Mouse (Mus musculus): ENCODE measurements at regions not wholly inside any gene's neighbourhood (a gene's known extent, or its start where the extent isn't known, plus 50 kb on each side); places are given as distances from the start of the nearest gene placed in this dataset.

DNA sequence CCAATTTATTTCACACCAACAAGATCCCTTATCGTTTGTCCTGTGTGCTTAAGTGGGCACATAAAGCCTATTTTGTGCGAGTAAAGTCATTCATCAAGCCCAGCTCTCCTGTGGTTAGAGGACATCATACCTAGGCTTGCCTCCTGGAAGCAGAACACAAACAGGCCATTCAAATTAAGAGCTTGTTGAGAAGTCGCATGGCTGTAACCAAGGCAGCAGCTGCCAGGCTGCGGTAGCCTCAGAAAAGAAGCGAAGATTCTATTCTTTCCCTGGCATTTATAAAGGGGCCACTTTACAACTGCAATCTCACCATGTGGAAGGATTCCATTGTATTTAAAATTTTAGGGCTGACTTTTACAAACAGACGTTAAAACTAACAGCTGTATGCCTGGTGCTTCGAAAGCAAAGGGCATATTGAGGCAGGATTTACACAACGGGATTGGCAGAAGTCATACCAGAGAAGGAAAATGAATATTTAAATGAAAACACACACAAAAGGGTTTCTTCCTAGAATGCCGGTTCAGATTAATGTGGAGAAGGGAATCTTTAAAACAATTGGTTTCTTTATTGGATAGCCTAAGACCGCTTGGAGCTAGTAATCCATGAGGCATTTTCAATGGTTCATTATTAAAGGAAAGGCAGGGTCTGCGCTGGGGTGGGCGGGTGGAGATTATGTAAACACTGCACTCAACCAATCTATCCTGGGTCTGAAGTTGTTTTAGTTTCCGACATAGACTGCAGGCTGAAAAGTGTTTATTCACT lies 366.6 kb downstream of the Sfmbt2 start:
- Histone ChIP-seq H3K4me3 (ENCODE audit: low read length) (no peak overlapping the region), H3K9me3 (ENCODE audit: low read length) (no peaks in the 10 kb centered on the region), H3K4me1 (ENCODE audit: insufficient read depth, low read length) (no peaks in the 10 kb centered on the region), H3K27me3 (ENCODE audit: insufficient read depth, low read length) (no peaks in the 10 kb centered on the region), H3K4me2 (replicated peaks; ENCODE audit: low read depth, low read length) (no peak overlapping the region; the same call in 1 of the 2 replicates), H3K9ac (replicated peaks; ENCODE audit: low read length) (no peak overlapping the region), H3K27ac (ENCODE audit: low read length) (no peak overlapping the region), H3K36me3 (ENCODE audit: insufficient read depth, low read length) (no peaks in the 10 kb centered on the region)
- ATAC-seq (ENCODE audit: low FRiP score, low TSS enrichment): no peak
- 35% methylated on average over 13 of the region's 13 CpGs for WGBS

GRCm38 (mm10) chr2:10737458-10737775 lies 367.1 kb downstream of the Sfmbt2 start:
- H3K9ac ChIP-seq (replicated peaks; ENCODE audit: low read length): no peak overlapping the region
- ATAC-seq (ENCODE audit: low FRiP score, low TSS enrichment): no peak
- WGBS: 67% methylated on average over 9 of the region's 9 CpGs
- H3K36me3 ChIP-seq (ENCODE audit: insufficient read depth, low read length): no peaks in the 10 kb centered on the region
- H3K27ac ChIP-seq (ENCODE audit: low read length): no peak overlapping the region
- H3K9me3 ChIP-seq (ENCODE audit: low read length): no peaks in the 10 kb centered on the region
- no peaks in the 10 kb centered on the region for H3K27me3 ChIP-seq (ENCODE audit: insufficient read depth, low read length)
- no peak overlapping the region for H3K4me3 ChIP-seq (ENCODE audit: low read length)
- H3K4me1 ChIP-seq (ENCODE audit: insufficient read depth, low read length): no peaks in the 10 kb centered on the region
- no peak overlapping the region; the same call in 1 of the 2 replicates for H3K4me2 ChIP-seq (replicated peaks; ENCODE audit: low read depth, low read length)

- Histone ChIP-seq H3K4me3 (ENCODE audit: low read length) (no peak overlapping the region), H3K27me3 (ENCODE audit: insufficient read depth, low read length) (no peaks in the 10 kb centered on the region), H3K36me3 (ENCODE audit: insufficient read depth, low read length) (no peaks in the 10 kb centered on the region), H3K9me3 (ENCODE audit: low read length) (no peaks in the 10 kb centered on the region), H3K9ac (replicated peaks; ENCODE audit: low read length) (no peak overlapping the region), H3K27ac (ENCODE audit: low read length) (no peak overlapping the region), H3K4me2 (replicated peaks; ENCODE audit: low read depth, low read length) (no peak overlapping the region), H3K4me1 (ENCODE audit: insufficient read depth, low read length) (no peaks in the 10 kb centered on the region)
- 52% methylated on average over 7 of the region's 7 CpGs for WGBS
- no peak for ATAC-seq (ENCODE audit: low FRiP score, low TSS enrichment)
Observed at GRCm38 (mm10) chr2:10745127-10745526, 374.8 kb downstream of the Sfmbt2 start.

DNA sequence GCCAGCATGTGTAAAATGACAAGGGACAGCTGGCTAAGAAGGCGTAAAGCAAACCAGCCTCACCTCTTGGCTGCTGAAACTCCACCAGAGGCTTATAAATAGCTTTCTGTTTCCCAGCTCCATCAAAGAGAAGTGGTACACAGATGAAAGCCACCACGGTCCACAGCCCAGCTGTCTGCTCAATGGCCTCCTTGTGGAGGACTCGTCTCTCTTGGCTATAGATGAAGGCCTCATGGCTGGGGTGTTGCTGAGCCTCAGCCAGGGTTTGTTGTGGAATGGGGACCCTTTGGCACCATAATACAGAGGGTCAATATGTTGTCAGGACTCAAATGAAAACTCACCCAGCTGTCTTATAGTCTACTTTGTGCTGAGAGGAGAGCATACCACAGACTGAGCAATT lies 385.1 kb downstream of the Sfmbt2 start:
- Histone ChIP-seq H3K4me3 (ENCODE audit: low read length) (no peak overlapping the region), H3K27ac (ENCODE audit: low read length) (no peak overlapping the region), H3K36me3 (ENCODE audit: insufficient read depth, low read length) (no peaks in the 10 kb centered on the region), H3K9me3 (ENCODE audit: low read length) (no peaks in the 10 kb centered on the region), H3K9ac (replicated peaks; ENCODE audit: low read length) (no peak overlapping the region), H3K4me1 (ENCODE audit: insufficient read depth, low read length) (no peaks in the 10 kb centered on the region), H3K4me2 (replicated peaks; ENCODE audit: low read depth, low read length) (no peak overlapping the region), H3K27me3 (ENCODE audit: insufficient read depth, low read length) (no peaks in the 10 kb centered on the region)
- WGBS: 38% methylated on average over 3 of the region's 3 CpGs
- ATAC-seq (ENCODE audit: low FRiP score, low TSS enrichment): peak; percentile 61; the same call in 1 of the 2 replicates

GRCm38 (mm10) chr2:10757202-10757840 lies 387.0 kb downstream of the Sfmbt2 start:
- Histone ChIP-seq H3K27me3 (ENCODE audit: insufficient read depth, low read length) (no peaks in the 10 kb centered on the region), H3K9ac (replicated peaks; ENCODE audit: low read length) (no peak overlapping the region), H3K9me3 (ENCODE audit: low read length) (no peaks in the 10 kb centered on the region), H3K4me2 (replicated peaks; ENCODE audit: low read depth, low read length) (no peak overlapping the region), H3K4me1 (ENCODE audit: insufficient read depth, low read length) (no peaks in the 10 kb centered on the region), H3K27ac (ENCODE audit: low read length) (no peak overlapping the region), H3K4me3 (ENCODE audit: low read length) (no peak overlapping the region), H3K36me3 (ENCODE audit: insufficient read depth, low read length) (no peaks in the 10 kb centered on the region)
- 32% methylated on average over 8 of the region's 8 CpGs for WGBS
- ATAC-seq (ENCODE audit: low FRiP score, low TSS enrichment): peak; percentile 46; the same call in 1 of the 2 replicates

GRCm38 (mm10) chr2:10757886-10758285 lies 387.6 kb downstream of the Sfmbt2 start:
- H3K4me1 ChIP-seq (ENCODE audit: insufficient read depth, low read length): no peaks in the 10 kb centered on the region
- no peak overlapping the region for H3K4me3 ChIP-seq (ENCODE audit: low read length)
- H3K9ac ChIP-seq (replicated peaks; ENCODE audit: low read length): no peak overlapping the region
- 83% methylated on average over 1 of the region's 1 CpGs for WGBS
- H3K9me3 ChIP-seq (ENCODE audit: low read length): no peaks in the 10 kb centered on the region
- H3K36me3 ChIP-seq (ENCODE audit: insufficient read depth, low read length): no peaks in the 10 kb centered on the region
- no peak overlapping the region for H3K27ac ChIP-seq (ENCODE audit: low read length)
- H3K4me2 ChIP-seq (replicated peaks; ENCODE audit: low read depth, low read length): no peak overlapping the region
- ATAC-seq (ENCODE audit: low FRiP score, low TSS enrichment): no peak
- H3K27me3 ChIP-seq (ENCODE audit: insufficient read depth, low read length): no peaks in the 10 kb centered on the region

- no peak overlapping the region for H3K27ac ChIP-seq (ENCODE audit: low read length)
- no peaks in the 10 kb centered on the region for H3K4me1 ChIP-seq (ENCODE audit: insufficient read depth, low read length)
- WGBS: 76% methylated on average over 4 of the region's 4 CpGs
- H3K9me3 ChIP-seq (ENCODE audit: low read length): no peaks in the 10 kb centered on the region
- no peaks in the 10 kb centered on the region for H3K27me3 ChIP-seq (ENCODE audit: insufficient read depth, low read length)
- no peak for ATAC-seq (ENCODE audit: low FRiP score, low TSS enrichment)
- no peaks in the 10 kb centered on the region for H3K36me3 ChIP-seq (ENCODE audit: insufficient read depth, low read length)
- no peak overlapping the region for H3K4me3 ChIP-seq (ENCODE audit: low read length)
- H3K9ac ChIP-seq (replicated peaks; ENCODE audit: low read length): no peak overlapping the region
- H3K4me2 ChIP-seq (replicated peaks; ENCODE audit: low read depth, low read length): no peak overlapping the region
Observed at GRCm38 (mm10) chr2:10762236-10762635, 391.9 kb downstream of the Sfmbt2 start.

GRCm38 (mm10) chr2:10783071-10783470 lies 388.8 kb upstream of the Prkcq start:
- no peaks in the 10 kb centered on the region for H3K9me3 ChIP-seq (ENCODE audit: low read length)
- H3K27me3 ChIP-seq (ENCODE audit: insufficient read depth, low read length): no peaks in the 10 kb centered on the region
- H3K9ac ChIP-seq (replicated peaks; ENCODE audit: low read length): no peak overlapping the region
- H3K36me3 ChIP-seq (ENCODE audit: insufficient read depth, low read length): no peaks in the 10 kb centered on the region
- H3K4me2 ChIP-seq (replicated peaks; ENCODE audit: low read depth, low read length): no peak overlapping the region
- WGBS: 57% methylated on average over 7 of the region's 7 CpGs
- H3K4me1 ChIP-seq (ENCODE audit: insufficient read depth, low read length): no peaks in the 10 kb centered on the region
- H3K4me3 ChIP-seq (ENCODE audit: low read length): no peak overlapping the region
- H3K27ac ChIP-seq (ENCODE audit: low read length): no peak overlapping the region
- no peak for ATAC-seq (ENCODE audit: low FRiP score, low TSS enrichment)

DNA sequence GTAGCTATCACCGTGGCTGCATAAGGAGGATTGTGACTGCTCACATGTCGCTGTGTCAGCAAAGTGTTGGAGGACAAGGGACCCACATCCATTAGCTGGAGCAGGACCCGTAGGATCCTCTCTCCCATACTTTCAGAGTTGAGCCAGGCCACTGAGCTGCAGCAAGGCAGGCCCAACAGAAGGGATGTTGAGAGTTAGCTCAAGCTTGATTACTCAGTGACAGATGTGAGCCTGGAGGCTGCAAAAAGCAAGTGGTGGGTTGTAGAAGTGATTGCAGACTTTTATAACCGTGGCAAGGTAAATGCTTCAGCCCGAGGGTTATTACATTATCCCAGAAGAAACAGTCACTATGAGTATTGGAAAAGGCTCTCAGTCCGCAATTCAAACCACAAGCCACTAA lies 388.3 kb upstream of the Prkcq start:
- no peak overlapping the region for H3K4me3 ChIP-seq (ENCODE audit: low read length)
- H3K9me3 ChIP-seq (ENCODE audit: low read length): no peaks in the 10 kb centered on the region
- no peak overlapping the region for H3K27ac ChIP-seq (ENCODE audit: low read length)
- H3K4me2 ChIP-seq (replicated peaks; ENCODE audit: low read depth, low read length): no peak overlapping the region
- no peak overlapping the region for H3K9ac ChIP-seq (replicated peaks; ENCODE audit: low read length)
- H3K27me3 ChIP-seq (ENCODE audit: insufficient read depth, low read length): no peaks in the 10 kb centered on the region
- no peak for ATAC-seq (ENCODE audit: low FRiP score, low TSS enrichment)
- H3K36me3 ChIP-seq (ENCODE audit: insufficient read depth, low read length): no peaks in the 10 kb centered on the region
- no peaks in the 10 kb centered on the region for H3K4me1 ChIP-seq (ENCODE audit: insufficient read depth, low read length)
- WGBS: 65% methylated on average over 6 of the region's 6 CpGs

DNA sequence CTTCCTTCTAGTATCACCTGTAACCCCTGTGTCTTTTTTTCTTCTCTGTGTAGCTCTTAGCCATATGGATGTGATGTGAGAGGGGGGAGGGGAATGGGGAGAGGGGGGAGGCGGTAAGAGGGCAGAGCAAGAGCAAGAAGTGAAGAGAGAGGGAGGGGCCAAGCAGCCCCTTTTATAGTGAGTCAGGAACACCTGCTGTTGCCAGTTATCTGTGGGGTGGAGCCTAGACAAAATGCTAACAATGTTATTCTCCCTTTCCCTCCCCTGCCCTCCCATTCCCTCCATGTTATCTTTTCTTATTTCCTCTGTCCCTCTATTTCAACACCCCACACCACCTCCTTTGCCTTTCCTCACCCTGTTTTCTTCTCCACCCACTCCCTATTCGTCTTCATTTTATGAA lies 387.6 kb upstream of the Prkcq start:
- ATAC-seq (ENCODE audit: low FRiP score, low TSS enrichment): no peak
- 29% methylated on average over 1 of the region's 2 CpGs for WGBS
- no peaks in the 10 kb centered on the region for H3K27me3 ChIP-seq (ENCODE audit: insufficient read depth, low read length)

More for the DNA sequence above, 387.6 kb upstream of the Prkcq start:
- Histone ChIP-seq H3K4me1 (ENCODE audit: insufficient read depth, low read length) (no peaks in the 10 kb centered on the region), H3K9me3 (ENCODE audit: low read length) (no peaks in the 10 kb centered on the region), H3K9ac (replicated peaks; ENCODE audit: low read length) (no peak overlapping the region), H3K4me2 (replicated peaks; ENCODE audit: low read depth, low read length) (no peak overlapping the region), H3K27ac (ENCODE audit: low read length) (no peak overlapping the region), H3K36me3 (ENCODE audit: insufficient read depth, low read length) (no peaks in the 10 kb centered on the region), H3K4me3 (ENCODE audit: low read length) (no peak overlapping the region)

All from kidney, embryonic 16.5 days (tissue).